Mouse (Mus musculus): Measurements from ENCODE around the gene Zbtb5. TPM values are rescaled to one million over a fixed set of nuclear protein-coding genes. Genes with fewer than 3 reads are reported as not detected.
"Not testable (repeated sequence)": the region's sequence is repeated elsewhere in the genome, so short reads cannot be mapped to it uniquely, and the experiment has no call there.

The Zbtb5 gene
- polyA plus RNA-seq, 1 experiment = 12.8 TPM

DNA sequence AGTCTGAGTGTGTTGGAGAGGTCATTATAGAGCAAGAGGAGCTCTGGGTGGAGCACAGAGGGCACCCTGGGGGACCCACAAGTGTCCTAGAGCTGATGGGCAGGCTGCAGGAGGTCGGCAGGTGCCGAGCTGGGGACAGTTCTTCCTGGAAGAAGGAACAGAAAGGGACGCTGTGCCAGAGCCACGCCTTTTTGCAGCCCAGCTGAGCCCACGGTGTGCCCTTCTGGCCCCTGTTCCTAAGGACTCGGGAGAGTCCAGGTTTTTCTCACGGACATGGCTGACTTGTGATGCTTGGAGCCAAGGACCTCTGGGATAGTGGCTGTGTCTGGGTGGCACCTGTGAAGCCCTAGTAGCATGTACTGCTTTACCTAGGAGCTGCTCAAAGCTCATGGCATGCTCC, 28.6 kb upstream of the Zbtb5 start:
- no peaks in the 10 kb centered on the region for H3K9me3 ChIP-seq (replicated peaks; ENCODE audit: control insufficient read depth, insufficient read depth, low read length, poor library complexity, severe bottlenecking)
- no peaks in the 10 kb centered on the region for H3K36me3 ChIP-seq (ENCODE audit: control insufficient read depth, insufficient read depth, low read length, poor library complexity, severe bottlenecking)
- TF ChIP-seq POLR2A (IDR thresholded peaks at IDR 0.05; ENCODE audit: insufficient read depth, low read length) (no peak), EP300 (IDR thresholded peaks at IDR 0.05; ENCODE audit: insufficient read depth, low read depth, low read length) (no peak), CTCF (IDR thresholded peaks at IDR 0.05; ENCODE audit: low read depth, low read length) (no peak)
- no peak overlapping the region for H3K27ac ChIP-seq (ENCODE audit: insufficient read depth, low read length)
- H3K4me1 ChIP-seq (ENCODE audit: control insufficient read depth, insufficient read depth, low read length) = no peaks in the 10 kb centered on the region
- H3K4me3 ChIP-seq (ENCODE audit: low read depth, low read length) = no peak overlapping the region
- H3K9ac ChIP-seq (ENCODE audit: low read depth, poor library complexity, severe bottlenecking) = no peak overlapping the region
- no peaks in the 10 kb centered on the region for H3K27me3 ChIP-seq (ENCODE audit: control insufficient read depth, insufficient read depth, low read length, poor library complexity, severe bottlenecking)

DNA sequence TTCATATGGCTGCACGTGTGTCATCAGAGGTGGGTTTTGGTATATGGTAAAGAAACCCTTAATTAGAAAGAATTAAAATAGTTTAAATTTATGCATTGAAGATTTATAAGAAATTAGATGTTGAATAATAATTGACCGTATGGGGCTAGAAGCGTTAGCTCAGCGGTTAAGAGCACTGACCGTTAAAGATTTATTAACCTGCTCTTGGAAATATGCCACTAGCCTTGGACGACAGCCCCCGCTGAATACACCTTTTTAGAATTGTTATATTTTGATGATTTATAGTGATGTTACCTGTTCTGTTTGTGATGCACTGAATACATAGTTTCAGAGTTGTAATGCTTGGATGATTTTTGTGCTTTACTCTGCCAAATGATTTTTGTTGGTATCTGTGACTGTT, 27.3 kb upstream of the Zbtb5 start:
- not testable (repeated sequence) for H3K4me3 ChIP-seq (ENCODE audit: low read depth, low read length); H3K4me1 ChIP-seq (ENCODE audit: control insufficient read depth, insufficient read depth, low read length); H3K36me3 ChIP-seq (ENCODE audit: control insufficient read depth, insufficient read depth, low read length, poor library complexity, severe bottlenecking); H3K9me3 ChIP-seq (replicated peaks; ENCODE audit: control insufficient read depth, insufficient read depth, low read length, poor library complexity, severe bottlenecking); H3K9ac ChIP-seq (ENCODE audit: low read depth, poor library complexity, severe bottlenecking); H3K27ac ChIP-seq (ENCODE audit: insufficient read depth, low read length); H3K27me3 ChIP-seq (ENCODE audit: control insufficient read depth, insufficient read depth, low read length, poor library complexity, severe bottlenecking)

DNA sequence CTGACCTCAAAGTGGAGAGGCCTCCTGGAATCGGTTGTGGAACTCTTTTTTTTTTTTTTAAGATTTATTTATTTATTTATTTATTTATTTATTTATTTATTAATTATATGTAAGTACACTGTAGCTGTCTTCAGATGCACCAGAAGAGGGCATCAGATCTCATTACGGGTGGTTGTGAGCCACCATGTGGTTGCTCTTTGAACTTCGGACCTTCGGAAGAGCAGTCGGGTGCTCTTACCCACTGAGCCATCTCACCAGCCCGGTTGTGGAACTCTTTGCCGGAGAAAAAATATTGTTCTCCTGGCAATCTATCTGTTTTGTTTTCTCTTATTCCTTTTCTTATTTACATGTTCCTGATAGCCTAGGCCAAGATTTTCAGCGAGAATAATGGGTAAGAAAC, 26.7 kb upstream of the Zbtb5 start:
- H3K9ac ChIP-seq (ENCODE audit: low read depth, poor library complexity, severe bottlenecking); H3K9me3 ChIP-seq (replicated peaks; ENCODE audit: control insufficient read depth, insufficient read depth, low read length, poor library complexity, severe bottlenecking); H3K27ac ChIP-seq (ENCODE audit: insufficient read depth, low read length); H3K36me3 ChIP-seq (ENCODE audit: control insufficient read depth, insufficient read depth, low read length, poor library complexity, severe bottlenecking); H3K4me3 ChIP-seq (ENCODE audit: low read depth, low read length); H3K27me3 ChIP-seq (ENCODE audit: control insufficient read depth, insufficient read depth, low read length, poor library complexity, severe bottlenecking); H3K4me1 ChIP-seq (ENCODE audit: control insufficient read depth, insufficient read depth, low read length): not testable (repeated sequence)

DNA sequence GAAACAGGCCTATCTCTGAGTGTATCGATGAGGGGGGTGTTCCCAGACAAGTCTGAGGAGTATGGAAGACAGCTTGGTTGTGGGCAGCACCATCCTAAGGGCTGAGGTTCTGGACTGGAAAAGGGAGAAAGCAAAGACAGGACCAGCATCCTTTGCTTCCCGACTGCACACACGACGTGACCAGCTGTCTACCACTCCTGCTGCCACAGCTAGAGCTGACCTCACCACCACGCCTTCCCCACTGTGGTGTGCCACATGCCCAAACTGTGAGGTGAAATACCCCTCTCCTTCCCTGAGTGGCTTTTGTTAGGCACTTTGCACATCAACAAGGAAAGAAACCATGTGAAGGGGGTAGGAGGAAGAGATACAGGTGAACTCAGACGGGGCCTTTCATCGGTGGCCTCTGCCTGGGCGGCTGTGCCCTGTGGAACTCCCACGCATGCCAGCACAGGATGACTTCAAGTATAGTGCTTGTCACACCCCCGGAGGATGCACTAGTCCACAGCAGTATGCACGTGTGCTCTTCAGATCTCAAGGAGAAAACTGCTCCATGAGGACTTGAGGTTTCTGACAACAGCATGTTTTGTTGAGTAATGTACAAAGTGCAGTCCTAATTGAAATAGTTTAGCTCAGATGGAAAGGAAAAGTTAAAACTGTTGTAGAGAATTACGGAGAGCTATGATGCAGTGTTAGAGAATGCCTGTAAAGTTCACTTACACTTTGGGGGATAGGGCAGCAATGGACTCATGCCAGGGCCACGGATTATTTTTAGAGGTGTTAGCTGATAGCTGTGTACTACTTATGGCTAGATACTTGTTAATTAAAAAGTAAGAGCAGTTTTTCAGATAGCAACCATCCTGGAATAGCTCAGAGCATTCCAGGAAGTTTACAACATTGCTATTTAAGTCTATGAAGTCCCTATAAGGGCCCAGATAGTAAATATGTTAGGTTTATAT, 25.5 kb upstream of the Zbtb5 start:
- no peak overlapping the region for H3K9ac ChIP-seq (ENCODE audit: low read depth, poor library complexity, severe bottlenecking)
- H3K4me3 ChIP-seq (ENCODE audit: low read depth, low read length) = no peak overlapping the region
- TF ChIP-seq EP300 (IDR thresholded peaks at IDR 0.05; ENCODE audit: insufficient read depth, low read depth, low read length) = no peak
- TF ChIP-seq POLR2A (IDR thresholded peaks at IDR 0.05; ENCODE audit: insufficient read depth, low read length) = no peak
- no peak for TF ChIP-seq CTCF (IDR thresholded peaks at IDR 0.05; ENCODE audit: low read depth, low read length)
- H3K27me3 ChIP-seq (ENCODE audit: control insufficient read depth, insufficient read depth, low read length, poor library complexity, severe bottlenecking) = no peaks in the 10 kb centered on the region
- no peaks in the 10 kb centered on the region for H3K36me3 ChIP-seq (ENCODE audit: control insufficient read depth, insufficient read depth, low read length, poor library complexity, severe bottlenecking)
- no peaks in the 10 kb centered on the region for H3K9me3 ChIP-seq (replicated peaks; ENCODE audit: control insufficient read depth, insufficient read depth, low read length, poor library complexity, severe bottlenecking)
- no peak overlapping the region for H3K27ac ChIP-seq (ENCODE audit: insufficient read depth, low read length)
- H3K4me1 ChIP-seq (ENCODE audit: control insufficient read depth, insufficient read depth, low read length) = no peaks in the 10 kb centered on the region

DNA sequence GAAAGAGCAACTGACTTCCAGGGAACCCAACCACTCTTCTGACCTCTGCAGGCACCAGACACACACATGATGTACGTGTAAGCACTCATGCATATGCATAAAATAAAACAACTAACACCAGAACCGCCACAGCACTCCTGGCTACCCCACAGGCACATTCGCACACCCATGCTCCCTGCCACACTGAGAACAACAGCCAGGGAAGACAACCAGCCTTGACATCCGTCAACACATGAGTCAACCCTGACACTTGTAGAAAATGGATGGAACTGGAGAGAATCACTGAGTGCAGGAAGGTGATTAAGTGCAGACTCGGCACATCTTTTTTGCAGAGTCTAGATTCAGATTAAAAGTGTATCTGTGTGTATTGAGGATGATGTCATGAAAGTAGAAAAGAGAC, 24.4 kb upstream of the Zbtb5 start:
- peaks cover 6% of the 10 kb centered on the region; the same call in 1 of the 2 replicates for H3K36me3 ChIP-seq (ENCODE audit: control insufficient read depth, insufficient read depth, low read length, poor library complexity, severe bottlenecking)
- no peaks in the 10 kb centered on the region for H3K4me1 ChIP-seq (ENCODE audit: control insufficient read depth, insufficient read depth, low read length)
- no peaks in the 10 kb centered on the region for H3K9me3 ChIP-seq (replicated peaks; ENCODE audit: control insufficient read depth, insufficient read depth, low read length, poor library complexity, severe bottlenecking)
- no peak for TF ChIP-seq CTCF (IDR thresholded peaks at IDR 0.05; ENCODE audit: low read depth, low read length)
- TF ChIP-seq EP300 (IDR thresholded peaks at IDR 0.05; ENCODE audit: insufficient read depth, low read depth, low read length) = no peak
- no peak for TF ChIP-seq POLR2A (IDR thresholded peaks at IDR 0.05; ENCODE audit: insufficient read depth, low read length)
- H3K9ac ChIP-seq (ENCODE audit: low read depth, poor library complexity, severe bottlenecking) = no peak overlapping the region
- H3K4me3 ChIP-seq (ENCODE audit: low read depth, low read length) = no peak overlapping the region
- no peak overlapping the region for H3K27ac ChIP-seq (ENCODE audit: insufficient read depth, low read length)
- H3K27me3 ChIP-seq (ENCODE audit: control insufficient read depth, insufficient read depth, low read length, poor library complexity, severe bottlenecking) = no peaks in the 10 kb centered on the region

DNA sequence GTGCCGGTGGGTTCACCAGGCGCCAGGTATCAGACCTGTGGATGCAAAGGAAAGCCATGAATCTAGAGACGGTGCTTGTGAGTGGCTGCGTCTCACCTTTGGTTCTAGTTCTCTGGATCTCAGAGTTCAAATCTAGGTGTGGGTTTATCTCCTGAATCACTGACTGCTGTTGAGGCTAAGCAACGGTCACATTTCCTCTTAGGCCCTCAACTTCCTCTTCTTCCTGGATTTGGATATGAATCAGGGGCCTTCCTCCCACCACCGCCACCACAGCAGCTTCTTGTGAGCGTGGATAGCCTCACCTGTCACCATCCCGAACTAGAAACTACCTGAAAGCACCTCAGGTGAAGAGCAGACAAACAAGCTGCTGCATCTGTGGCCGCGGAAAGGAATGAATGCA, 23.8 kb upstream of the Zbtb5 start:
- H3K9me3 ChIP-seq (replicated peaks; ENCODE audit: control insufficient read depth, insufficient read depth, low read length, poor library complexity, severe bottlenecking) = no peaks in the 10 kb centered on the region

More for the DNA sequence above, 23.8 kb upstream of the Zbtb5 start:
- H3K36me3 ChIP-seq (ENCODE audit: control insufficient read depth, insufficient read depth, low read length, poor library complexity, severe bottlenecking) = peaks cover 6% of the 10 kb centered on the region; the same call in 1 of the 2 replicates
- no peak overlapping the region for H3K27ac ChIP-seq (ENCODE audit: insufficient read depth, low read length)
- no peak overlapping the region for H3K4me3 ChIP-seq (ENCODE audit: low read depth, low read length)
- no peaks in the 10 kb centered on the region for H3K27me3 ChIP-seq (ENCODE audit: control insufficient read depth, insufficient read depth, low read length, poor library complexity, severe bottlenecking)
- H3K9ac ChIP-seq (ENCODE audit: low read depth, poor library complexity, severe bottlenecking) = no peak overlapping the region
- no peaks in the 10 kb centered on the region for H3K4me1 ChIP-seq (ENCODE audit: control insufficient read depth, insufficient read depth, low read length)
- TF ChIP-seq EP300 (IDR thresholded peaks at IDR 0.05; ENCODE audit: insufficient read depth, low read depth, low read length) (no peak), CTCF (IDR thresholded peaks at IDR 0.05; ENCODE audit: low read depth, low read length) (no peak), POLR2A (IDR thresholded peaks at IDR 0.05; ENCODE audit: insufficient read depth, low read length) (no peak)
